Mouse (Mus musculus): Measurements from ENCODE around the gene Pibf1.

Pibf1 gene

GRCm38 (mm10) chr14:99099267-99099966, at the start of gene Pibf1, which contains the start of gene Dis3:
TSS of gene Pibf1 (plus strand) at chr14:99099424.
TSS of gene Dis3 (minus strand) at chr14:99099770.
- DNase-seq (ENCODE audit: low read depth, low spot score): peak; percentile 97

GRCm38 (mm10) chr14:99058959-99059586, 40.2 kb upstream of the Pibf1 start:
- DNase-seq (ENCODE audit: low read depth, low spot score): no peak

- DNase-seq (ENCODE audit: low read depth, low spot score): no peak
Observed at GRCm38 (mm10) chr14:99060616-99061015, 38.6 kb upstream of the Pibf1 start.

DNA sequence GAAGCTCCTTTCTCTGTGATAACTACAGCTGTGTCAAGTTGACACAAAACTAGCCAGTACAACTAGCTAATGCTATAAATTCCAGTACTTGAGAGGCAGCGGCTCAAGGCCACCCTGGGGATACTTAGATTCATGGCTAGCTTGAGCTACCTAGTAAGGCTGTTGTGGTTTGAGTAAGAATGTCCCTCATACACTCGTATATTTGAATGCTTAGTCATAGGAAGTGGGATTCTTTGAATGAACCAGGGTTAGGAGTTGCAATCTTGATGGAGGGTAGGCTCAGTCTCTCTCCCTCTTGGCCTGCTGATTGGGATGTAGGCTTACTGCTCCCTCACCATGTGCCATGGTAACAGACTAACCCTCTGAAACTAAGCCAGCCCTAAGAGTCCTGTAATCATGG, 36.1 kb upstream of the Pibf1 start:
- DNase-seq (ENCODE audit: low read depth, low spot score): no peak

- no peak for DNase-seq (ENCODE audit: low read depth, low spot score)
Observed at GRCm38 (mm10) chr14:99071146-99071545, 28.1 kb upstream of the Pibf1 start.

DNA sequence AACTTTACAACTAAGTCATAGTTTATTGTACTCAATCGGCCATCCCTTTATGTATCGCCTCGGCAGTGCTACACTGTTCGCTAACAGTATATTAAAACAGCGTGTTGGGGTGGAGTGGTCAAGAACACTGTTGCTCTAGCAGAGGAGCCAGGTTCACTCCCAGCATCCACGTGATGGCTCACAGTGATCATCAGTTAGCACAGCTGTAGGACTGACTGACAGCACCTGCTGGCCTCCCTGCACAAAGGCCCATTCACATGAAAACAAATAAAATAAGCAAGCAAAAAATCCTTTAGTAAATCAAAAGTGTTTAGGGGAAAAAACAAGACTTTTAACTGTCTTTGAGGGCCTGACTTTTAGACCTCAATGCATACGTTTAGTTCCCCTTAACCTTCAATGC, 10.3 kb upstream of the Pibf1 start:
- DNase-seq (ENCODE audit: low read depth, low spot score): no peak

DNA sequence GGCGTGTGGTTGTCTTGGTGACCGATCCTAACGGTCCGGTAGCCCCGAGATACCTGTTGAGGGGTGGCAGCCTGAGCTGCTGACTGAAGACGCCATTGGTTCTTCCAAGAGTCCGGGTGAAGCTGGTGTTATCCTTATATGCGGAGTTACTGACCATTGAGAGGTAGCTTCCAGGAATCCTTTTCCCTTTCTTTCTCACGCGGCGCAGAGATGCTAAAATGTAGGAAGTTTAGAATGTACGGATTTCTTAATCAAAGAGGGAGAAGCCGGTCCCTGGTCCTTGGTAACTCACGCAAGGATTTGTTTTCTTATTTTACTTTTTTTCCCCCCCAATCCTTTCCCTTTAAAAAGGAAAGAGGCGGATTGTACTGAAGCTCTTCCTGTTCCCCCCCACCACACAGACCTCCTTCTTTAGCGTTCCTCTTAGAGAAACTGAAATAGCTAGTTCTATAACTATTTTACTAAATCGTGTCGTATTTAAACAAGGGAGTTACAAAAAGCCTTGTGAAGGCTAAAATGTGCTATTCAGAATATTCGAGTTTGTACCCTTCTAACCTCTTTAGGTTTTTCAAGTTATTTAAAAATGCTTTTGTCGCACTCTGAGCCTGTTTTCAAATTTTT, 853 bp downstream of the Pibf1 start:
- DNase-seq (ENCODE audit: low read depth, low spot score): no peak

DNA sequence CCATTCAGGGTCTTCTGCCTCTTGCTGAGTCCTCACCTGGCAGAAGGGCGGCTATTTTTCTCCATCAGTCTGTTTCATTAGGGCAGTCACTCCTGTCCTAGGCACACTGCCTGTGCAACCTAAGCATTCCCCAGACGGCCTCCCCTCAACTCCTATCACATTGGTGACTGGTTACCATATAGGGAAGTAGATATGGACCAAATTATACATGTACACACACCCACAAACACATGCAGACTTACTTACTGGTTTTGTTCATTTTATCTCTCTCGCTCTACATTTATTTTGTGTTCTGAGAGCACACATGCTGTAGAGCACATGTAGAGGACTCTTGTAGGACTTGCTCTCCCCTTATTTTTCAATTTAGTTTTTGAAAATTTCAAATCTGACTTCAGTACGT, 3.8 kb downstream of the Pibf1 start:
- DNase-seq (ENCODE audit: low read depth, low spot score): no peak

DNA sequence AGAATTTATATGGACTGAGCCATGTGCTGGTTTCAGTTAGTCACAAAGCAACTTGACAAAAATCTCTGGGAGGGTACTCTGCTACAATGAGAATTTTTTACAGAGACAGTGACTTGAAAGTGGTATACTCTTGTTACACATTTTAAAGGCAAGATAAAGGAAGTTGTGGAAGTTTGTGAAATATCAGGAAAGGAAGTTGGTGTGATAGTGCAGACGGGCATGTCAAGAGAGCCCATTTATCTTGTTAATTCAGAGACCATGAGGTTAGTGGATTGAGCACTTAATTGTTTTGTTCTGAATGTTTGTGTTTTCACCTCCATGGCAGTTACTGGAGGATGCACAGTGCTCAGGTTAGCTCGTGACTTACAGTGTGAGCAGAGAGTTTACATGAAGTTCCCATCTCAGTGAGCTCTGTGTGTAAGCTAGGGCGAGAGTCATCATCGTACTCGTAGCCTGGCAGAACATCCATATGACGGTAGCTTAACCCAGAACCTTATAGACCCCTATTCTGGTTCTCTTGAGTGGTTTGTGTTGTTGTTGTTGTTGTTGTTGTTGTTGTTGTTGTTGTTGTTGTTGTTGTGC, 5.4 kb downstream of the Pibf1 start:
- no peak for DNase-seq (ENCODE audit: low read depth, low spot score)

- no peak for DNase-seq (ENCODE audit: low read depth, low spot score)
Observed at GRCm38 (mm10) chr14:99106671-99107070, 7.4 kb downstream of the Pibf1 start.

GRCm38 (mm10) chr14:99107631-99108187, 8.5 kb downstream of the Pibf1 start:
- DNase-seq (ENCODE audit: low read depth, low spot score): no peak

DNA sequence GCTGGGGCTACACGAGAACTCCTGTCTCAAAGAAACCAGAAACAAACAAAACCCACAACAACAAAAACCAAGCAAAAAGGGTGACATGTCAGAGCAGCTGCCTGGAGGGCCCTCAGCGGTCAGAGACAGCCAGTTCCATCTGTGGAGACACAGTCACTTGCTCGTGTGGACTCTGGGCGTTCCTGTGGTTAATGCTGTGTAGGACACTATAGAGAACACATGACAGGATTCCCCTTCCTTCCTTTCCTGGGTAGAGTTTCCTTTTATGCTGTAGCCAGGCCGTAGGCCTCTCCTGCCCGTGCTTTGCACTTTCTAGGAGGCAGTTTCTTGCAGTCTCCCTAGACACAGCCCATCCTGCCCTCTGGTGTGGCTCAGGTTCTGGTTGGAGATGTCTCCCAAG, 9.5 kb downstream of the Pibf1 start:
- DNase-seq (ENCODE audit: low read depth, low spot score): no peak

DNA sequence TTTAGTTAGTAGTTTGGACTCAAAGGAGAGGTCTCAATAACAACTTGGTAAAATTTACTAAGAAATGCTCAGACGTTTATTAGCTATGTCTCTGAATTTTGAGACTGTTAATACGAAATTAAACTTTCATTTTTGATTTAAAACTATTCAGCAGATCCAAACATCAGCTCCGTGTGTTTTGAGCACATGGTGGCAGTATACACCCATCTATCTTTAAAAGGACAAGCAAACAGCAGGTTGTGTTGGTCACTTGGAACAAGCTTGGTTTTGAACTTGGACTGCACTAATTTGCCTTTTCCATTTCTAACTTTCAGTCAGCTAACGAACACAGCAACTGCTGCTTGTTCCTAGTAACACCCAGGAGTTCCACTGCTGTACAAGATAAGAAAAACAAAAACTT, 18.4 kb downstream of the Pibf1 start:
- no peak for DNase-seq (ENCODE audit: low read depth, low spot score)

- DNase-seq (ENCODE audit: low read depth, low spot score): no peak
Observed at GRCm38 (mm10) chr14:99121584-99122339, 22.5 kb downstream of the Pibf1 start.

DNA sequence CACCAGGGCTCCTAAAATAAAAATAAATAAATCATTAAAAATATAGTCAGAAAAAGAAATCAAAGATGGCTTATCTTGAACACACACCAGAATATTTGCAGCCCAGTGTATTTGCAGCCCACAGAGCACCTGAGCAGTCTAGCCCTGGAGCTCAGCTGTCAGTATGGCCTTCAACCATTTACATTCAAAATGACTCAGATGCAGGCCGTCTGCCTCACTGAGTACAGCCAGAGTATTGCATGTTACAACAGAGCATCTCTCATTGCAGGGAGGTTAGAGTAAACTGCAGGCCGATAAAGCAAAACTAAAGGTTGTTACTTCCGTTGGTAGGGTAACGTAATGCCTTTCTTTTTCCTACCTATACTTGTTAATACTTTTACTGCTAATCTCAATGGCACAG, 24.9 kb downstream of the Pibf1 start:
- DNase-seq (ENCODE audit: low read depth, low spot score): no peak

DNA sequence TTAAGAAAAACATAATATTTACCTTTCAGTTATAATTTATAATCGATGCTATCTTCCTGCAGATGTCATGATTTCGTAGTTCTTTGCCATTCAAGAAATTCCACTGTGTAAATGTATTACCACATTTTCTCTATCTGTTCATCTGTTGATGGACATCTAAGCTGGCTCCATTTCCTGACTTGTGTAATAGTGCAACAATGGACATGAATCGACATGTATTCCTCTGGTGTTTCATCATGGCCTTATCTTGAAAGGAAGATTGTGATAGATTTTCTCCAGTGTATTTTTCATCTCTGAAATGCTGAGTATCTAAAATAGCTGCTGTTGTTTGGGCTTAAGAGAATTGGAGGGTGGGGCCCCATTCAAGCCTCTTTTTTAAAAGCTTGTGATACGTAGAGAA, 27.5 kb downstream of the Pibf1 start:
- DNase-seq (ENCODE audit: low read depth, low spot score): no peak

- no peak for DNase-seq (ENCODE audit: low read depth, low spot score)
Observed at GRCm38 (mm10) chr14:99127509-99127908, 28.3 kb downstream of the Pibf1 start.

- DNase-seq (ENCODE audit: low read depth, low spot score): no peak
Observed at GRCm38 (mm10) chr14:99129050-99129449, 29.8 kb downstream of the Pibf1 start.

GRCm38 (mm10) chr14:99134048-99134447, 34.8 kb downstream of the Pibf1 start:
- no peak for DNase-seq (ENCODE audit: low read depth, low spot score)

- no peak for DNase-seq (ENCODE audit: low read depth, low spot score)
Observed at GRCm38 (mm10) chr14:99135761-99136160, 36.5 kb downstream of the Pibf1 start.

GRCm38 (mm10) chr14:99136297-99136696, 37.1 kb downstream of the Pibf1 start:
- no peak for DNase-seq (ENCODE audit: low read depth, low spot score)

DNA sequence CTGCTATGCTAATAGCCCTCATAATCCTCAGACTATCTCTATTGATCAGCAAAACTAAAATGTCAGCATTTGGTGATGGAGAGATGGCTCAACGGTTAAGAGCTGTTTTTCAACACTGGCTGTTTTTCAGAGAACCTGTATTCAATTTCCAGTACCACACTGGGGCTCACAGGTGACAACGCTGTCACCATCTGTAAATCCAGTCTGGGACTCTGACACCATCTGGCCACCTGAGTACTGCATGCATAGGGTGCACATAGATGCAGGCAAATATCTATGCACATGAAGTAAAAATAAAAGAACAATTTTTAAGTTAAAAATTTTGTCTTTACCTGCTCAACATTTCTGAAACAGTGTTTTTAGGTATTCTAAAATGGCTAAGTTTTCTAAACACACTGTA, 40.8 kb downstream of the Pibf1 start:
- DNase-seq (ENCODE audit: low read depth, low spot score): no peak

Measured in retina, postnatal 7 days (tissue).